Mouse (Mus musculus) CH12F3 (cell line): ENCODE data around the gene Elmod1.

ENCODE experiments used
- in situ Hi-C: fragments of 300-500 bp; cut with MboI; formaldehyde crosslinking; loops from 2 replicates; pipeline ENCODE4 v1.14.3; 2020; ENCODE audit warnings: low sequenced_read_pairs

The Elmod1 gene

DNA sequence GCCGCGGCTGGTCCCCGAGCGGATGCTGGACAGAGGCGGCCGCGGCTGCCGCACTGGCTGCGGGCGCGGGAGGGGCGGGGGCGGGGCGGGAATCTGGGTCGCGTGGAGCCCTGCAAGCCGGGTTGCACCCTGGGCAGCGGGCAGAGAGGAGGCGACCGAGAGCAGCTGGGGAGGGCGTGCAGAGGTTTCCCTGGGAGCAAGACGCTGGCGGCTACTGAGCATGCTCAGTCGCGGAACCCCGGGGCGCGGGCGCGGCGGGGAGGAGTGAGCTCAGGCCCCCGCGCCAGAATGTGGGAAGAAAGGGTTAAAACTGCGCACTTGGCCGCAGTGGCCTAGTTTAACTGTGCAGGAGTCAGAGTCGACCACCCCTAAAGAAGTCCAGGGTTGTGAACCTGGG lies at the start of gene Elmod1:
TSS of gene Elmod1 (minus strand) at position 180 of the 397 bp plus-strand sequence.
- in situ Hi-C loops, result loop anchor here (25.0 kb wide), 1 partner anchor 337 kb away; no protein-coding TSS in a partner anchor

DNA sequence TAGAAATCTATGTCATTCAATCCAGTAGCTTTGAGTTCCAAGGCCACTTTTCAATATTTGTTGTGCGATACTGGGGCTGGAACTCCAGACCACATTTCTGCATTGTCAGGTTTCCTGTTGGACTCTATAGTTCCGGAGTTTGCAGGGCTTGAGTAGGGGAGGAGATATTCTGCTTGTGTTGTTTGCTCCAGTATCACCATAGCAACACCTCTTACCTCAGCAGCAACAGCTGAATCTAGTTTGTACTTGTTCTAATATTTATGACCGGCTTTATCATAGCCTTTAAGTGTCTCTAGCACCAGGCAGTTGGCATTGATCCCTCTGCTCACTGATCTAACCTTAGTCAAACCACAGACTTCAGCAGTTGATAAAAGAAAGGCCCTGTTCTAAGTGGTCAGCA lies 47.7 kb upstream of the Elmod1 start:
- in situ Hi-C loops, result no loop called here

DNA sequence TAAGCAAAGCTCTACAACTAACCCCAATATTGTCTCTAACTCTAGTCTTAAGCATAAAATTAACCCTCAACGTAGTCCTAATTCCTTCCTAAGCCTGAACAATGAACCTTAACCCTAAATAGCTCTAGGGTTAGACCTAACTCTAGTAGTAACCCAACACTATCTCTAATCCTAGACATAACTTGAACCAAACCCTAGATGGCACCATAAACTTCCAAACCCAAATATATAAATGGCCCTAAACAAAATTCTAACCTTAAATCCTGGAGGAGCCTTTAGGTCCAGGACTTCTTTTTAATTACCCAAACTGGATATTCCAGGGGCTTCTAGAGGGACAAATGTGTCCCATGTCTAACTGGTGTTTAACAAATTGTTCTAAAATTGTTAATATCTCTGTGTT lies 19.4 kb upstream of the Elmod1 start:
- in situ Hi-C loops, result loop anchor here (25.0 kb wide), 1 partner anchor 318 kb away; no protein-coding TSS in a partner anchor

DNA sequence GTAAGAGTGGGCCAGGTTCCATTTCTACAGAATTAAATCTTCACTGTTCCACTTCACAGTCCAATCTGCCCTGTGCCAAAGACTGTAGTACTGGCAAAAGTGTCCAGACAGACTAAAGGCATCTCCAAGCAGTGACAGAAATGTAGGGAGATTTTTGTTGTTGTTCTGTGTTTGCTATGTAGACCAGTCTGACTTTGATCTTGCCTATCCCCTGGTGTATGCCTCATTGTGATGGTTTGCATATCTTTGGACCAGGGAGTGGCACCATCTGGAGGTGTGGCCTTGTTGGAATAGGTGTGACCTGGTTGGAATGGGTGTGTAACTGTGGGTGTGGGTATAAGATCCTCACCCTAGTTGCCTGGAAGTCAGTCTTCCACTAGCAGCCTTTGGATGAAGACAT lies 17.5 kb upstream of the Elmod1 start:
- in situ Hi-C loops, result loop anchor here (25.0 kb wide), 1 partner anchor 320 kb away; no protein-coding TSS in a partner anchor

DNA sequence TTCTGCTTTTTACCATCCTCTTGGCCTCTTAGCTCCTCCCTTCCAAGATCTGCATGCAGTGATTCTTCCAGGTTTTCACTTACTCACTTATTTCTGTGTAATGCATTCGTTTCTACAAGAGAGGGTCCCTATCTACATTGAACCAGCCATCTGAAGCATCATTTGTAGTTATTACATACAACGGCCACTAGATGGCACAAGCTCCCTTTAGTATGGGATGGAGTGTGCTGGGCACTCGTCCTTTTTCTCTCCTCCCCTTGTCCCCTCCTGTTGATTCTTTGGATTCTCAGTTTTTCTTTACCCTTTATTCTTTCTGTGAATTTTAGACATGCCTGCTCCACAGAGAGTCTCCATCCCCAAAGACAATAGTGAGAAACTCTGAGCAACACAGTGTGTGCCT lies 15.8 kb upstream of the Elmod1 start:
- in situ Hi-C loops, result loop anchor here (25.0 kb wide), 1 partner anchor 321 kb away; no protein-coding TSS in a partner anchor

DNA sequence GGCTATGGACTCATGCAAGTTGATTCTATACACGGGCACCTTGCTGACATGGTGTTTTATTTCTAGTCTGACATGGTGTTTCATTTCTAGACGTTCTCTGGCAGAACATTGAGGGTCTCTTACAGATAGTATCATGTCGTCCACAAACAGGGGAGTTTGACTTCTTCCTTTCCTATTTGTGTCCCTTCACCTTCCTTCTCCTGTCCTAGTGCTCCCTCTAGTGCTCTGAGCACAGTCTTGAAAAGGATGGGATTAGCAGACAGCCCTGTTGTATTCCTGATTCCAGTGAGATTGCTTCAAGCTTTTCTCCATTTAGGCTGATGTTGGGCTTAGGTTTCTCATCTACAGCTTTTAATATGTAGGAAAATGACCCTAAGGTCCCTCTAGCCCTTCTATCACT lies 11.9 kb upstream of the Elmod1 start:
- in situ Hi-C loops, result loop anchor here (10.0 to 25.0 kb wide), 2 partner anchors 102 to 325 kb away; no protein-coding TSS in a partner anchor

DNA sequence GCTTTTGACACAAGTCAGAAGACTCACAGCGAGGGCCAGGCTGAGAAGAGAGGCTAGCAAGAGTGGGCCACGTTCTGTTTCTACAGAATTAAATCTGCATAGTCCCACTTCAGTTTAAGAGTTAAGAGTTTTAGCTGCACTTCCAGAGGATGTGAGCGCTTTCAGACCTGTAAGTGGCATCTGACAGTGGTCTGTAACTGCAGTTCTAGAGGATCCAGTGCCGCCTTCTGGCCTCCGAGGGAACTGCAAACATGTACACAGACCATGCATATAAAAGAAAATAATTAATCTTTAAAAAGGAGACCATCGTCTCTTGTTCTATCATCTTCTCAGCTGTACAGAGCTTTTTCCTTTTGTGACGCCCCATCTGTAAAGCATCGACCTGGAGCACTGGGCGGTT lies 9.8 kb upstream of the Elmod1 start:
- in situ Hi-C loops, result loop anchor here (10.0 to 25.0 kb wide), 2 partner anchors 100 to 327 kb away; no protein-coding TSS in a partner anchor

DNA sequence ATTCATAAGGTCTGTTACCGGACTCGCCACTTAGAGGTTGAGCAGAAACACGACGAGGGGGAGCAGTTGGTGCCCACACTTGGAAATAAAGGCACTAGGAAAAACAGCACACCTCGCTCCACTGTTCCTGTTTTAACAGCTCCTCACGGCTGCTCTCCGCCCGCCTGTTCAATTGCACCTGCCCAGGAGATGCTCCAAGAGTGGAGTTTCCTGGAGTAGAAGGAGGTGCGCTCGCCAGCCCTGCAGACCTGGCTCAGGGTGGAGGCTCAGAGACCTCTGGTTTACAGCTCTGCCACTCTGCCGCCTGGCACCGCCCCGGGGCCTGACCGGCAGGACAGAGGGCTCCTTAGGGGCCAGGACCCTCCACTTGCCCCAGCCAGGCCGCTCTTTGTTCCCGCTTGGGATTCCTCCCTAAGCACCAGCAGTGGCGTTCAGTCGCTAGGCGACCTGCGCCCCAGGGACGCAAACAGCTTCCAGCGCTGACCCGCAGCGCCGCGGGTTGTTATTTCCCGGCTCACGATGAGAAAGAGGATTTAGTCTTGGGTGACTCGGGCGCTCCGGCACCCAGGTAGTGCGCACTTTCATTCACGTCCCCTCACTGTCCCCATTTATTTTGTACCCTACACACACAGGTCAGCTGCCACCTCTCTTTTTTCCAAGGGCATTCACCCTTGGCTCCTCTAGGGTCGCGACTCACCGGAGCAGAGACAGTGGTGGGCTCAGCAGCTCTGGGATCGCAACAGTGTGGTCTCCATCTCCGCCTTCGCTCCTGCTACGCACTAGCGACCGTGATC lies 576 bp downstream of the Elmod1 start:
- in situ Hi-C loops, result loop anchor here (25.0 kb wide), 1 partner anchor 338 kb away; no protein-coding TSS in a partner anchor

DNA sequence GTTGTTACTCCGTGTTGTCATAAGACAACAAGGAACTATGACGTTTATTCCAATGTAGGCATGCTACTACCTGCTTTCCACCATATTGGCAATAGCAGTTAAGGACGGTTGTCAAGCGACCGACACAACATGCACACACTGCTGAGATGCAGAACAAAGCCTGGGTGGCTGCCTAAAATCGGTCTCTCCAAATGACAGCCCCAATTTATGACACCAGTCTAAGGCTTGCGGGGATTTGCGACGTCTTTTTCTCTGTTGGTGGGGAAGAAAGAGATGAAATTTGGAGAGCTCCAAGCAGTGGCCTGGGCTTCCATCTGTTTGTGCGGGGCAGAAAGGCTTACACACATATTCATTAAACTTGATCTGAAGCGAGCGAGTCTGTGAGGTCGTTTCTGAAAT lies 1.2 kb downstream of the Elmod1 start:
- in situ Hi-C loops, result no loop called here

DNA sequence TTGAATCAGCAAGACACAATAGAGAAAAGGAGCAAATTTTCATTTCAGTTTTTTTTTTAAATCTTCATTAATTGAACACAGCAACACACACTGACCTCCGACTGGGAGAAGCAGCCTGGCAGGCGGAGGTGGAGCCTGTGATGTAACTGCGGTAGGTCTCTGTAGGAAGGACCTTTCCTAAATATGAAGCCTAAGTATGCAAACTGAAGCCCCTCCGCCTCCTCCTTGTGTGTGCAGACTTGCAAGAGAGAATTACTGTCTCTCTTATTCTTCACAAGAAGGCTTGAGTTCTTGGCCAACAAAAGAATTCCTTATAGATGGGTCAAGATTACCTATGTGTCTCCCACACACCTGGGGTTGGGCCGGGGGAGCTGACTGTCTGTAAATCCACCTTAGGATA lies 1.9 kb downstream of the Elmod1 start:
- in situ Hi-C loops, result no loop called here

DNA sequence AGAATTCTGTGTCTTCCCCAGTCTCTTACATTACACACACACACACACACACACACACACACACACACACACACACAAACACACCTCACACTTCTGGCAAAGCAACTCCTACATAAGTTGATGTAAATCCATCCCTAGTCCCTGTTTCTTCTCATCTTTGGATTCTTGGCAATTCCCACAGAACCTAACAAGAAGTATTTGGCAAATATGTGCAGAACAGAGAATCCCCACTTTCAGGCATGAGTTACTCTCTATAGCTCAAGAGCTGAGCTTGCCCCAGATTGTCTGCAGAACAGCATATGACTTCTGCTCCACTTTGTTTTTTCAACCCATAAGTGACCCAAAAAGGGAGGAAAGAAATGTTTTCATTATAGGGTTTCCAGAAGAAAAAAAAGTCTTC lies 2.7 kb downstream of the Elmod1 start:
- in situ Hi-C loops, result no loop called here

DNA sequence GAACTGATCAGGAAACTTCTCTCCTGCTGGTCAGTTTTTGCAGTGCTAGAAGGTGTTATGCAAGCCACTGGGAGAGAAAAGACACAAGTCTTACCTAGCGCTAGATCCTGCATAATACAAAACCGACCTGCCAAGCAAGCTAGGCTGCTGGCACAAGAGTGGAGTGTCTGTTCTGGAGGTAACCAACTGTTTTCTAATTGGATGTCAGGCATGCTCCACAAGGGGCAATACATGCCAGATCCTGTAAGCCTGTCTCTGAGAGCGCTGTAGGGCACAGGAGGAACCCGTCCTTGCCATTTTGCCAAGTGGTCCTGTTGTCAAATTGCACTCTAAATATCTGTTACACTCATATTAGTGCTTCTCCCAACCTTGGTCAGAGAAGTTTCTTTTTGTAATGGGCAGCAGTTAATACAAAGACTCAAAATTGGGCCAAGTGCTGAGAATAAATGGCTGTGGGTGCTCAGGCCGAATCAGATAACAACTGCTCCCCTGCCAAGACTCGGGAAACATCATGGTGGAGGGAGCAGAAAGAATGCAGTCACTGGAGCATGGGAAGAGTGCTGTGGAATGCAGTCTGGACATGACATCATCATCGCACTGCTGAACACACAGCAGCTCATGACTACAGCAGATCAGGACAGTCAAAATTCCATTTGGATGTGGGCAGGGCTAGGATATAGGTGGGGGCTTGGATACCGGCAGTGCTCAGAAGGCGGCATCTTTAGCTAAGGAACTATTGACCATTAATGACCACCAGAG lies 7.3 kb downstream of the Elmod1 start:
- in situ Hi-C loops, result no loop called here

DNA sequence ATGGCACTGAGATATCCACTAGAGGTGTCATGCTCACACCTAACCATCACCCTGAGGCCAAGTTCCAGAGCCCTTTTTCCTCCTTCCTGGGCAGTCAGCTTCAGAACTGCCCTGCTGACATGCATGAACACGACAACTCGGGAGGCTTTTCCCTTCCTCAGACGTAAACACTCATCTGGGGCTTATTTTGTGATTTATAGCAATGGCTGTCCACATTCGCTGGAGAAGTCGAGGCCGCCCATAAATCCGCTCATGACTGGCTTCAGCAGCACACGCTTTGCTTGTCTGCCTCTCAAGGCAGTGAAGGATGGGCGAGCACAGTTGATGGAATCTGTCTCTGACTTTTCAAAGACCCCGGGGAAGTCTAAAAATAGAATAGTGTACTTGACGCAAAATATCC lies 18.1 kb downstream of the Elmod1 start:
- in situ Hi-C loops, result no loop called here

DNA sequence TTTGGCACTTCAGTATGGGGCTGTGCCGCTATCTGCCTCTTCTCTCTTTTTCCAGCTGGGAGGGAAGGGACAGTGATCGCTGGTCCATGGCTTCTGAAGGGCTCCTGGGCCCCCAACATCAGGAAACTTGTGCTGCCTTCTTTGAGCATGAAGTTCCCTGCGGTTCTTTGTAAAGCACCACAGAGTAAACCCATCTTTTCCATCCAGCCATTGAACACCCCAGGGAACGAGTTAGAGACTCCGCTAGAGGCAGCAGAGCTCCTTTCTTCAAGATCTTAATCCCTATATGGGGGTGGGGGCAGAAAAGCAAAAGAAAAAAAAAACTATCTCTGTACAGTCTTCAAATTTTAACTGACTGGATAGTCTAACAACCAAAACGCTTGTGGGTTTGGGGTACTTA lies 20.2 kb downstream of the Elmod1 start:
- in situ Hi-C loops, result no loop called here

DNA sequence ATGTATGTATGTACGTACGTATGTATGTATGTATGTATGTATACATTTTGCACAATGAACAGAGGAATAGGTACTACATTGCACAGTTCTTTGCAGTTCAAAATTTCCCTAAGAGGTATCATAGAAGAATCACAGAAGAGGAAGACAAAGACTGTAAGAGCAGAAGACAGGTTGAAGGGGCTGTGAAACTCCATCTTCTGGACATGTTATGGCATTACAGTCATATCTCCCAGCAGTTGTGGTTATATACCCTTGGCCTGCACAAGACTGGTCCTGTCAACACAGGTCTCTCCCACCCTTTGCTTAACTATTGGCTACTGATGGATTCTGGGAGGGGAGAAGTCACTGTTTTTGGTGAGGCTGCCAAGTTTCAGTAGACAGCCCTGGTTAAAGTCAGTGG lies 27.6 kb downstream of the Elmod1 start:
- in situ Hi-C loops, result no loop called here

DNA sequence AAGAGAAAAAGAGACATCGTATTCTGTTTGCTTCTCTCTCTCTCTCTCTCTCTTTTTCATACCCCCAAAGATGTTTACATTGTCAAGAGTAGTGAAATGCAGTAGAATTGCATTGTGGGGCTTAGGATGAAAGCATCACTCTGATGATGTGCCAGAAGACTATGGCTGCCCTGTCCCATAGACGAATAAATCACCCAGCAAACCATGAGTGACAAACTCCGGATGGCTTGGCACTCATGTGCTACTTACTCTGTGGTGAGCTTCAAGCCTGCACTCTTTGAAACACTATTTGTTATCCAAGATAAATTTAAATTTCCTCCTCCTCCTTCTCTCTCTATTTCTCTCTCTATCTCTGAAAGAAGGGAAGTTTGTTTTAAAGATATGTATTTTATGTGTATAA lies 36.5 kb downstream of the Elmod1 start:
- in situ Hi-C loops, result no loop called here

DNA sequence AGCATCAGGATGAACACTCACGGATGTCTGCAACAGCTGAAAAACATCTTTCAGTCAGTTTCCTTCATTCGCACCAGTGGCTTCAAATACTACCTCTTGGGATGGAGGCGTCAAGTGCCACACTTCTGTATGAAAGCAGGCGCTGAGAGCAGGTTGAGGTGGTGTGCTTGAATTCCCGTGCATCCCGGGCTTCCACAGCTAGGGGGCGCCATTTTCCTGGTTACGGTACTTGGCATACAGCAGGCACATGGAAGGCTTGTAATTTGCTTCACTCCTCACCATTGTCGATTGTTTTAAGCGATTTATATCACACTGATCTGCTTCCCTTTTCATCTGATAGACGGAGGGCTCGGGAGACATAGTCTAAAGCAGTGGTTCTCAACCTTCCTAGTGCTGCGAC lies 40.9 kb downstream of the Elmod1 start:
- in situ Hi-C loops, result no loop called here

DNA sequence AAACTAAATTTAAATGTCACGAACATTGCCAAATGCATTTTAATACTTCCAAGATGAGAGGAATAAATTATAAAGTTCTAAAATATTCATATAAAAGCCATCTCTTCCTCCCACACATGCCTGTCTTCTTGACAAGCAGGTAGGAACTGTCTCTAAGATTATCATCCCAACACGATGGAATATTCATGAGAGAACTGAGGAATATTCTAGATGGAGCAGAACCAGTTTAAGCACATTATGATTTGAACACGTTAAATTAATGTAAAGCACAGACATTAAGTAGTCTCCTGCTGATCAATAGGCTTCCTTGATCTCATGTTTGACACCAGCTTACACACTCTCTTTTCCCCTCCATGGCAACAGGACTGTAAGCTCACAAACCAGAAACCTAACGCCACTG lies 41.7 kb downstream of the Elmod1 start:
- in situ Hi-C loops, result no loop called here

DNA sequence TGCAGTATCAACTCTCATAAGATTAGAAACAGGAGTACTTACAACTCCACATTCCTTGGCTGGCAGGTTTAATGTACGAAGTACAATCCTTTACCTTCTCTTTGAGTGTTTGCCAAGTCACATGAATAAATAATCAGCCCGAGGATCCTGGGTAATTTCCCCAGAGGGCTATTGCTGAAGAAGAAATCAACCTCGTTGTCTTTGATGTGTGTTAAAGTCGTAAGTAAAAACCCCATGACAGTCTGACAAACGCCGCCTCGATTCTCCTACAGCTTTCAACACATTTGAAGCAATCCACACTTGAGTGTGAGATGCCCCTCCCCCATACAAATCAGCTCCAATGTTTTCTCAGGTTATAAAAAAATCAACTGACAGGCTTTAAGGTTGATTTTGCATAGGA lies 44.2 kb downstream of the Elmod1 start:
- in situ Hi-C loops, result no loop called here

DNA sequence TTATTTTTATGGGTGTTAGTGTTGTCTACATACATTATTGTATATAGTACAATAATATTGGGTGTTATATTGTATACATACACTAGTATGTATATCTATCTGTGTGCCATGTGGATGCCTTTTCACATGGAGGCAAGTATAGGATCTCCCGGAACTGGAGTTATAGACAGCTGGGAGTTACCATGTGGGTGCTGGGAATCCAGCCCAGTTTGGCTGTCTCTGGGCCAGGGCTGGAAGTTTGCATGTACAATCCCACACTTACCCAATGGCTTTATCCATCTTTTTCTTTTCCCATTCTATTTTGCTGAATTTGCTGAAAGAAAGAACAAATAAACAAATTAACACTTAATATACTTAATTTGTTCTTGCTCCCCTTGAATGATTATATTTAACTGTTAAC lies 54.0 kb downstream of the Elmod1 start:
- in situ Hi-C loops, result no loop called here

DNA sequence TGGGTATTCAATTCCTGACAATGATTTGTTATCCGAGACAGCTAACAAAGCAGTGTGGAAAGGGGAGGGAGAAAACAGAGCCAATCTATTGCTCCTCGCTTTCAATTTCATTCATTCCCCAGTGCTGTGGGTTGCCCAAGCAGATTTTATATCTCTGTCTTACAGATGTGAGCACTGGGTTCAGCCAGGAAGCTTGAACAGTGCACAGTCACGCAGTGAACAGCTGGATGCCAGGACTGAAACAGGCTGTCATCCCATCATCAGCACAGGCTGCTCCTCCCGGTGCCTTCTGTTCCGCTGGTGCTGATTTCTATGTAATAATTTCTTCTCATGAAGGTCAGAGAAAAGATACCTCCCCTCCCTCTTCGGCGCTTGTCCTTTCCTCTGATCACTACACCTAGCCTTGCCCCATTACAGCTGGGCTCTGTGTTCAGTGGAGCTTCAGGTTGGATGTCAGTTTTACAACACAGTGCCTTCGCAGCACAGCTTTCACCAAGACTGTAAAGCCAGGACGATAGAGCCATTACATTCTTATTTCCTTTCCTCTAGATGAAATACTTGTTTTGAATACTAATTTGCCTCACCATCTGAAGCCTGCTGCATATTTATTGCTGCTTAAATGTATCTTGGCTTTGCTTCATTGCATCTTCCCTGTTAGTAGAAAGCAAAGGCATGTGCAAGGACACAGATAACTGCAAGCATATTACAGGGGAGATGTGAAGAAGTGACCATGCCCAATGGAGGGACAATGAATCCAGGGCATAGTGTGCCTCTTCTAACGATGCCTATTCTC lies 59.0 kb downstream of the Elmod1 start:
- in situ Hi-C loops, result no loop called here
